Mouse (Mus musculus) adrenal gland, postnatal 4 days (tissue): ENCODE measurements around the gene Hrc. TPM values are rescaled to one million over a fixed set of nuclear protein-coding genes. Genes with fewer than 3 reads are reported as not detected.
"Not testable (repeated sequence)": the region's sequence is repeated elsewhere in the genome, so short reads cannot be mapped to it uniquely, and the experiment has no call there.

Experiments
- DNase-seq, 2 experiments: peaks; one replicate each; pipeline ENCODE4 v3.0.0; 2021 to 2022; ENCODE audit warnings: low spot score in 2 of 2, mixed read lengths in 2 of 2
- total RNA-seq, 2 experiments: library from RNA; stranded (reverse); gene quantifications; 2 replicates each; pipeline ENCODE4 v1.2.3; 2021

The Hrc gene
- total RNA-seq, 2 experiments from 2014 or later: 6.7 to 13.0 TPM

DNA sequence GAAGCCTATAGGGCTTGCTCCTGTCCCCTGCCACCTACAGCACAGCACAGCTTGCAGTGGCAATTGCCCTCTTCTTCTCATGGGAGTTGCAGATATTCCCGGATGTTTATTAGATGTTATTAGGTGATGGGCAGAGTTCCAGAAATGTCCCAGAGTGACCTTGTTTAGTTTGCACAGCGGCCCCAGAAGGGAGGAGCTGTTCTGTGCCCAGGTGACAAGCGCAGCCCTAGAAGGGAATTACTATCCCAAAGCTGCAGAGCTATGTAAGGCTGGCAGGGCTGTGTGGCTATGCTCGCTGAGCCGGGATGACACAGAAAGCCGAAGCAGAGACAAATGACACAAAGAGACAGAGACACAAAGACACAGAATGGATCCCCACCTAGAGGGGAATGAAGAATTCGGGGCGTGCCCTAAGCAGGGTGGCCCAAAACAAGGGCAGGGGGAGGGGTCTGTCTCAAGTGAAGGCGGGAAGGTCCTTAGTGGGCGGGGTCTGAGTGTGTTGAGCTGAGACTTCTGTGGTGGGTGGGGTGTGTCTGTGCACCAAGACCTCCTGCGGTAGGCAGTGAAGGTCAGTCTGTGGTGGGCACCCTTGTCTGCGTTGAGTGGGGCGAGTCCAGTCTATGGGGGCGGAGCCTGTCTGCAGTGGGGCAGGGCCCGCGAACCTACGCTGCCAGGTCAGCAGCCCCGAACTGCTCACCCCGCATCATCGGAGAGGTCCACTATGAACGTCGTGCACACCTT, 2.2 kb upstream of the Hrc start:
- DNase-seq: no peak

DNA sequence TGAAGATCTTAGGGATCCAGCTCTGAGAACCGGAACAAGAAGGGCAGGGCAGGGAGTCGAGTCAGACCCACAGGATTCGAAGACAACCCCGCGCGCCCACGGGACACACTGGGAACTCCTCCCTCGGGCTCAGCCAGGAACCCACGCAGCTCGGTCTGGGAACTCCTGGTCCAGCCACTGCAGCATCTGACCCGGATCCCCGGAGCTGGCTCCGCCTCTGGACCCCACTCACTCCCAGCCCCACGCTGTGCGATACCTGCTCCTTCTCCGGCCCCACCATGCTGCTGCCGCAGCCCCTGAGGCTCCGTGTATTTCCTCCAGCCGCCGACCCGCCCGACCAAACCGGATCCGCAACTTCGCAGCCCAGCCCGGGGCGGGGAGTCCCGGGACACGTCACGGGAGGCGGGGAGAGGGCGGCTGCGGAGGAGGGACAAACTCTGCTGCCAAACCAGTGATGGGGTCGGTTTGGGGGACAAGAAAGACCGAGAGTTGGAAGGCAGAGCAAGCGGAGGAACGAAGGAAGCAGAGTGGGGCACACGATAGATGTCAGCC, 1.6 kb upstream of the Hrc start, which contains the start of gene Trpm4:
Gene Trpm4 (minus strand): TSS at position 350 of the 552 bp plus-strand sequence.
- peak; percentile 62 to 68 for DNase-seq

- DNase-seq: no peak
Observed at GRCm38 (mm10) chr7:45334605-45335004, 485 bp upstream of the Hrc start.

DNA sequence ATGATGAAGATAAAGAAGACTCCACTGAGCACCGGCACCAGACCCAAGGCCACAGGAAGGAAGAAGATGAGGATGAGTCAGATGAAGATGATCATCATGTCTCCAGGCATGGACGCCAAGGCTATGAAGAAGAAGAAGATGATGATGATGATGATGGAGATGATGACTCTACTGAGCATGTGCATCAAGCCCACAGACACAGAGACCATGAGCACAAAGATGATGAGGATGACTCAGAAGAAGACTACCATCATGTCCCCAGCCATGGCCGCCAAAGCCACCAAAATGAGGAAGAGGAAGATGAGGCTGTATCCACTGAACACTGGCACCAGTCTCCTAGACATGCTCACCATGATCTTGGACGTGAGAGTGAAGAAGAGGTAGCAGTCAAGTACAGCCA, 1.2 kb downstream of the Hrc start:
- DNase-seq: no peak

DNA sequence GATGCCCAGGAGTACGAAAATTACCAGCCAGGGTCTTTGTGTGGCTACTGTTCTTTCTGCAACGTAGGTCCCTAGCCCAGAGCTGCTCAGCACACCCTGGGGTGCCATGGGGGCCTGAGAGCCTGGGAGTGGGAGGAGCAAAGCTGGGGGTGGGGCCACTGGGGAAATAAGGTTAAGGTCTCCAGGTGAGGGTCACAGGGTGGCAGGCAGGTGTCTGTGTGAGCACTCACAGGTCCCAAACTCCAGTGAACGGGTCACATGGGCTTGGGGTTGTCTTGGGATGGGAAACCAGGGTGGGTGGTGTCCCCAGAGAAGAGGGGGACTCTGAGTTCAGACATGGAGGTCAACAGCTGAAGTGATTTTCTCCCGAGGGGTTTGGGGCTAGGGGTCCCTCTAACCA, 2.4 kb downstream of the Hrc start:
- DNase-seq: no peak

DNA sequence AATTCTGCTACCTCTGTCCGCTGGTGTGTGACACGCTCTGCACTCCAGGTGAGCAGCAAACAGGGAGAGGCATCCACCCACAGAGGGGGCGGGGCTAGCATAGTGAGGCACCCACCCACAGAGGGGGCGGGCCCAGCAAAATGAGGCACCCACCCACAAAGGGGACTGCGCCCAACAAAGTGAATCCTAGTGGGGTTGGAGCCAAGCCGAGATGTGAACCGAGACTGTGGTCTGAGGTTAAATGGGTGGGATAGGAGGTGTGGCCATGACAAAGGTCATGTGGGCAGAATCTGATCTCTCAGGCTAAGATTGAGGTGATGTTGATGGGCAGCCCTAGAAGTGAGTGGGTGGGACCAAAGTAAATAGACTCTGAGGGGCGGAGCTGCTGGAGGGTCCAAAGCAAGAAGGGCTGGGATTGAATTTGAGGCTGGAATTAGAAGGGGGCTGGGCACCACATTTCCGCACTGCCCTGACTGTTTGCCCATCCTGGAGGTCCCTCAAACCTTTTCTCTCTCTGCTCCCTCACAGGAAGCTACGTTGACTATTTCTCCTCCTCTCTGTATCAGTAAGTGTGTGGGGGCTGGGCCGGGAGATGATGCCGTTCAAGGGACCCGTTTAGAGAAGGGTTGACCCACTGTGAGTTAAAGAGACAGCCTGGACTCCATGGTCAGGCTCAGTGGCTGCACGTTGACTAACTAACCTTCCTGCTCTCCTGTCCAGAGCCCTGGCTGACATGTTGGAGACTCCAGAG, 3.2 kb downstream of the Hrc start:
- no peak for DNase-seq

DNA sequence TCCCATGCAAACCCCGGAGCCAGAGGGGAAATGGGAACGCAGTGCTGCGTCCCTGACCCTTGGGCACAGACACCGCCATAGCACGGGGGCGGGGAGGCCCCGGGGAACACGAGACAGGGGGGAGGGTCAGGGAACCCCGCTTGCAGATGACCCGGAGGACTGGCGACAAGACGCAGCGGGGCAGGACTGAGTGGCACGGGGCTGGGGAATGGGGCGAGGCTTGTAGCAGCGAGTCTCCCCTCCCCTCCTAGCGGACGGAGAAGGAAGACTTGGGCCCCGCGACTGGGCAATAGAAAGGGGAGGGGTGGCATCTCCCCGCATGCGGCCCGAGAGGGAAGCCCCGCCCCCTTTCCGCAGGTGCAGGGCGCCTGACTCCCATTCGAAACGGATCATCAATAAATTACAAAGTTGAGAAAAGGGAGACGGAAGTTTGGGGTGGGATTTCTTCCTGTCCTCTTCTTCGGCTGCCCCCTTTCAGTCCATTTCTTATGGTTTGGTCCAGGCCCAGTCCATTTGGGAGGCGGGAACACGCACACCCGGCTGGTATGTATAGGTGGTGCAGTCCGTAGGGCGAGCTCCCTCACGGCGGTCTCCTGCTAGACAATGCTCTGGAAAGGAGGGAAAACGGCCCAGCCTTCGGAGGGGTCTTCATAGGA, 4.4 kb downstream of the Hrc start:
- no peak for DNase-seq

DNA sequence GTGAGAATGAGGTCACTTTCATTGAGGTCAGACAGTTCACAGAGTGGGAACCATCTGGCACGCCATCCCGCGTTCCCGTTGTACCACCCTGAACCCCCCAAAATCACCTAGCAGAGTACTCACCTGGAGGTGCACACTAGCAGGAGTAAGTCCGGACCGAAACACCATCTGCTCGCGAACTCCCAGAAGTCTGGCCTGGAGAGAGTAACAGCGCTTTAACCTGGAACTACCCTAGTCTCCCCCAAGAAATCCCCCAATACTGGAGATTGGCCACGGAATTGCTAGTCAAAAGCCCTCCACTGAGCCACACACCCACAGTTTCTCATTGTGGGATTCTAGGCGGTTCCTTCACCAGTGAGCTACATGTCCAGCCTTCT, 5.0 kb downstream of the Hrc start:
- no peak for DNase-seq

DNA sequence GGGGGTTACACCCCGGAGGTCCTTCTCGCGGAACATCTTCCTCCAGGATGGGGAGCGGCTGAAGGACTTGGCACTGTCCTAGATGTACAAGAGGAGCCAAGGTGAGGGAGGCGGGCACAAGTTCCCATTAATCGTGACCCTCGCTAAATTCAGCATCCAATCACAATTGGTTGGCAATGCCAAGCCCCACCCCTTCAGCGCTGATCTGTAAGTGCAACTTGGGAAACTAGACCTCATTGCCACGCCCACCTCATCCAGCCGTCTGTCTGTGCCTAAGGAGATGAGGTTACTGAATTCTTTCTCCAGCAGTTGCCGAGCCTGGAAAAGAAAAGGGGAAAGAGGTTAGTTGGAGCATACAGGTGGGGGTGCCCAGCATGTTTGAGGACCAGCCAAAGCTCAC, 5.6 kb downstream of the Hrc start:
- no peak for DNase-seq

DNA sequence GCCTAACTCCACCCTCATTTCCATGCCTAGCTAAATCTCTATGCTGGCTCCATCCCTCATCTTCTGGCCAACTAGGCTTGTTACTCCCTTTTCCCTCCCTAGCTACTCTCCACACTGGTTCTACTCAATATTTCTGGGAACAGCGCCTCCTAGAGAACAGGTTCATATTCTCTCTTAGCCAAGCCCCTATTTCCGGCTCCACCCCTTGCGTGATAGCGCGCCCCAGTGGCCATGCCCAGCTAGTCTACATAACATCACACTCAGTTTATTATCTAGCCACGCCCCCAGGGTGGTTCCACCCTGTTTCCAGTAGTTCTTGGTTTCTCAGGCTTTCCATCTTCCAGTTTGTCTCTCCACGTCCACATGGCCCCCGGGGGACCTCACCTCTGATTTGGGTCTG, 6.2 kb downstream of the Hrc start:
- peak in 1 of 2 experiments; percentile 70 for DNase-seq

GRCm38 (mm10) chr7:45342081-45342480, 7.0 kb downstream of the Hrc start:
- DNase-seq: no peak

DNA sequence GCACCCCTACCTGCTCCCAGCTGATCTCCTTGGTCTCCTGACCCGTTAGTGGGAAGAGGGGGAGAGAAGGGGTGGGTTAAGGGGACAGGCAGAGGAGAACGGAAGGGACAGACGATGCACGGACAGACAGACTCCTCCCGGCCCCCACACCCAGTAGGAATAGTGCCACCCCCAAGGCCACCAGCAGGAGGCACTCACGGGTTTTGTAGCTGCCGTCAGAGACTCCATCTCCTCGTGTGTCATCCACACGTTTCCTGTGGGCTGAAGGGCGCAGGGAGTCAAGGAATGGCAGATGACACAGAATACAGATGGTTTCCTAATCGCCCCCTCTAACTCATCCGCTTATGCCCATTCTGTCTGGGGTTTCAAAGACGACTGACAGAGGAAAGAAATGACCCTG, 8.5 kb downstream of the Hrc start:
- DNase-seq: no peak

DNA sequence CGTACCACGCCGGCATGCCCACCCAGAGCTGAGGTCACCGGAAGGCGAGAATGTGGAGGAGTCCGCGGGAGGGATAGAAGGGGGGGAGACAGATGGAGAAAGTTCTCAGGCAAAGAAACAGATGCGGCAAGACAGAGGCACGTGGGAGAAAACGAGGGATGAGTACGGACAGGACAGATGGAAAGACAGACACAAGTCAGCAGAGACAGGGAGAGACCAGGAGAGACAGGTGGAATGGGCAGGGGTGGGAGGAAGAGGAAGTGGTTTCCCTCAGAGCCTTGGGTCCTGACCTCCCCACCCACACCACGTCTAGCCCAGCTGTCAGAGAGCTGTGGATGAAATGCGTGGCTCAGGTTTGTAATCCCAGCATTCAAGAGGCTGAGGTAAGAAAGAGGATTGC, 11.8 kb downstream of the Hrc start:
- DNase-seq: no peak

DNA sequence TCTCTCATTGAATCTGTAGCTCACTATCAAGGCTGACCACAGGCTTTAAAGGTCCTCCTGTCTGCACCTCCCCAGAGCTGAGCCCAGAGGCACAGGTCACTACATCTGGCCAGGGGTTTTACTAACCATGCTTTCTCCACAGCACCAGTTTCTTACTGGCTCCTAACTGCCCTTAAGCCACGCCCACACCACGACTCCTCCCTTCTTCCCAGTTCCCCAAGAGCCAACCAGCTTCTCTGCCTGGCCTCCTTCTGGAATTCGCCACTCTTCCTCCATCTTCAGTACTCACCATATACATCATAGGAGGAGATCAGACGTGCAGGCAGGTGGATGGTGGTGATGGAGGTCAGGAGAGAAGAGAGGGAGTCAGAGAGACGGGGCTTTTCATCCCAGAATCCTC, 18.0 kb downstream of the Hrc start:
- DNase-seq: no peak

- no peak for DNase-seq
Observed at GRCm38 (mm10) chr7:45355318-45356020, 20.4 kb downstream of the Hrc start.

DNA sequence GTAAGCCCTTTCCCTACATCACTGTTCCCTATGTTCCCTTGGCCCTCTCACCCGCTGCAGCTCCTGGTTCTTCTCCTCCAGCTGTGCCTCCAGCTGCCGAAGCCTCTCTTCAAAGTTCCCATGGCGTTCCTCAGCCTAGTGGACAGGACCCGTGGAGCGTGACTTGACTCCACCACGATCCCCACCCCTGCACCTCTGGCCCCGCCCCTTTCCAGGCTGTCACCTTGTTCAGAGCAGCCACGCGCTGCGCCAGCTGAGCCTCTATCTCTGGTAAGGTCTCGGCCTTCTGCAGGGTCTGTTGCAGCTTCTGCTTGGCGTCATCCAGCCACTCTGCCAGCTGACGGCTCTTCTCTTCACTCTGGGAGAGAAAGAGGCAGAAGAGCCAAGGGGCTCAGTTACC, 21.0 kb downstream of the Hrc start:
- DNase-seq: no peak

- not testable (repeated sequence) for DNase-seq
Observed at GRCm38 (mm10) chr7:45359081-45359480, 24.0 kb downstream of the Hrc start.

GRCm38 (mm10) chr7:45360404-45361125, 25.5 kb downstream of the Hrc start:
- no peak for DNase-seq

DNA sequence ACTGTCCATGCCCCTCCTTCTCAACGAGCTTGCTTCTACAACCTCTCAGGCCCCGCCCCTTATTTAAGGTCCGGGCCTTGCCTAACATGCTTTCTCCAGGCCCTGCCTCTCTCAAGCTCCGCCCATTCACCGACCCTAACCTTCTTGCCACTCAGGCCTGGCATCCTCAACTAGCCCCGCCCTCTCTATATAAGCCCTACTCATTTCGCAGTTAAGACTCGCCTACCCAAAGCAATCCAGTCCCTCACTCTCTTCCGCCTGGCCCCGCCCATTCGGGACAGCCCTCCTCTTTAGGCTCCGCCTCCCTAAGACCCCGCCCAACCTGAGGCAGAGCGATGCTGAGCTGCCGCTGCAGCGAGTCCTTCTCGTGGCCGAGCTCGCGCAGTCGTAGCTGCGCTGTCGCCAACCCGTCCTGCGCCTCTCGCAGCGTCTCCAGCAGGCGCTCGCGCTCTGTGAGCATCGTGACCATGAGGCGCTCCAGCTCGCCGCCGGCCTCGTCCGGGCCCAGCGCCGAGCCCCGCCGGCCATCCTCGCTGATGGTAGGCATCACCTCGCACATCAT, 26.2 kb downstream of the Hrc start:
- no peak for DNase-seq

- no peak for DNase-seq
Observed at GRCm38 (mm10) chr7:45362801-45363200, 27.7 kb downstream of the Hrc start.
